Mouse (Mus musculus) thymus, adult 2 months (tissue): ENCODE results near the gene Vat1l.

Experiments used
- CTCF ChIP-seq: fragments of 200-500 bp; IDR thresholded peaks from 2 replicates; pipeline ENCODE4 v1.5.1; 2012; ENCODE audit warnings: mild to moderate bottlenecking, control low read depth, low read length, moderate library complexity, borderline replicate concordance; ENCODE audit not compliant: control insufficient read depth, poor library complexity, insufficient read depth; ENCODE audit errors: extremely low read depth
- POLR2A ChIP-seq: fragments of 200-500 bp; IDR thresholded peaks from 2 replicates; pipeline ENCODE4 v1.6.1; 2012; ENCODE audit warnings: mild to moderate bottlenecking, low read length, control low read depth, moderate library complexity; ENCODE audit not compliant: control insufficient read depth, poor library complexity, insufficient read depth; ENCODE audit errors: extremely low read depth

DNA sequence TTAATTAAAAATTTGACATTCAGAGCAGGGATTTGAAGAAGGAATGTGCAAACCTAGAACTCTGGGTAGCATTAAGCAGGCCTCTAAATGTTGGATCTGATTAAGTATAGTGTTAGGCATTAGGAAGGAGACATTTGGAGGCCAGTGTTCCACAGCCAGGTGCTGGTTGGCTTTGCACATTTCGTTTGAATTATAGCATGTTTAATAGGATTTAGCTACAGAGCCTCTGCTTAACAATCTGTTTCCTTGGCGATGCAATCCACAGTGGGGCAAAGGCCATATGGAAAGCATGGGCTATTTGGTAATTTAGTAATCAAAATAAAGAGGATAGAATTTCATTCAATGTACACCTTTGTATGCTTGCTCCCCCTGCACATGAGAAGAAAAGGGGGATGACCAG, 39.7 kb upstream of the Vat1l start:
- TF ChIP-seq POLR2A (no peak), CTCF (no peak)
